Mouse (Mus musculus): ENCODE results near the gene Gm10197.
A peak's percentile ranks its signal among the peaks of the same experiment; 100 is the strongest.

GRCm38 (mm10) chr19:53362967-53363366 is 8.6 kb downstream of the Gm10197 start:
- peak; percentile 48; the same call in 1 of the 2 replicates for TF ChIP-seq CTCF (IDR thresholded peaks at IDR 0.05; ENCODE audit: borderline replicate concordance, insufficient read depth, low read length)
- no peak for TF ChIP-seq POLR2A (IDR thresholded peaks at IDR 0.05; ENCODE audit: low read depth, low read length)
